In the genomic region with DNA sequence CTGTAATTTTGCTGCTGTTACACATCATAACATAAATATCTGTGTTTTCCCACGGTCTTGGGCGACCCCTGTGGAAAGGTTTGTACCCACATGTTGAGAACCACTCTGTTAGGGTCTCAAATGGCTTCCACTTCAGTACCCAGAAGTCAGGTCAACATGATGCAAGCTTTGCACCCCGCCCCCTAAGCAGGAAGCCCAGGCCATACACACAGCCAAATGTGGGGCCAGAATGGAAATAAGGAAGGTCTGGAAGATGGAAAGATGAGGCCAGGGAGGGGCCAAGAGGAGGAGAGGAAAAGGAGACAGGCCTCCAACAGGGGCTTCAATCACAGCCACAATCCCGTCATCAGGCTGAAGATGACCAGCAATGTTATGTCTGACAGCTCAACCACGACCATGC, we compare ENCODE assay signal across 9 mouse cellular contexts. TPM values are rescaled to one million over a fixed set of nuclear protein-coding genes. Genes with fewer than 3 reads are reported as not detected.
A peak's percentile ranks its signal among the peaks of the same experiment; 100 is the strongest.
DNase-seq lines count a peak whose midpoint lies in the region; ATAC-seq and TF ChIP-seq lines count a peak whose summit lies in the region.
"Had no signal": no experiment of that assay in that cellular context is flagged by ENCODE, and none has a peak within 500 bp of the region (broad histone marks: within the 10 kb centered on the region; RNA-seq: fewer than 3 reads in every experiment).

No protein-coding gene starts in this region.

- no peaks in the 10 kb centered on the region for H3K36me3 ChIP-seq in forebrain, embryonic 11.5 days (ENCODE audit: control insufficient read depth, insufficient read depth, low read length)
- H3K36me3 ChIP-seq in intestine, postnatal 0 days (ENCODE audit: control insufficient read depth, insufficient read depth), result no peaks in the 10 kb centered on the region
- no peaks in the 10 kb centered on the region for H3K36me3 ChIP-seq in neural tube, embryonic 14.5 days (ENCODE audit: control insufficient read depth, insufficient read depth, low read length)

- peak overlapping the region; percentile 60; the same call in 1 of the 2 replicates for H3K4me2 ChIP-seq in forebrain, embryonic 11.5 days (ENCODE audit: low read depth, low read length, severe bottlenecking)
- peak overlapping the region; percentile 67; the same call in 1 of the 2 replicates for H3K4me2 ChIP-seq in intestine, postnatal 0 days (replicated peaks; ENCODE audit: low read depth)
- H3K4me2 ChIP-seq in neural tube, embryonic 14.5 days (ENCODE audit: low read depth, low read length), result peak overlapping the region; percentile 42; the same call in 1 of the 2 replicates

- WGBS in forebrain, embryonic 11.5 days, result 42% methylated on average over 5 of the region's 5 CpGs
- WGBS in intestine, postnatal 0 days, result 38% methylated on average over 5 of the region's 5 CpGs
- WGBS in neural tube, embryonic 14.5 days, result 40% methylated on average over 5 of the region's 5 CpGs

- ATAC-seq in forebrain, embryonic 11.5 days (replicated peaks; ENCODE audit: low FRiP score), result peak; percentile 2; the same call in 1 of the 2 replicates
- ATAC-seq in intestine, postnatal 0 days, result no peak
- 0 out of 2 replicates have a peak, but pooled peaks have one; percentile 2 for ATAC-seq in neural tube, embryonic 14.5 days (ENCODE audit: low read depth)

- H3K27ac ChIP-seq in forebrain, embryonic 11.5 days (ENCODE audit: low read depth, low read length), result peak overlapping the region; percentile 99
- peak overlapping the region; percentile 83 for H3K27ac ChIP-seq in intestine, postnatal 0 days (ENCODE audit: low read depth, low read length)
- peak overlapping the region; percentile 96 for H3K27ac ChIP-seq in neural tube, embryonic 14.5 days (ENCODE audit: low read depth, low read length)

- H3K9ac ChIP-seq in forebrain, embryonic 11.5 days (ENCODE audit: low read length), result peak overlapping the region; percentile 3; the same call in 1 of the 2 replicates
- H3K9ac ChIP-seq in intestine, postnatal 0 days (ENCODE audit: low read depth, low read length), result no peak overlapping the region; the same call in 1 of the 2 replicates
- H3K9ac ChIP-seq in neural tube, embryonic 14.5 days (replicated peaks; ENCODE audit: low read depth, low read length), result no peak overlapping the region; the same call in 1 of the 2 replicates

- H3K27me3 ChIP-seq in forebrain, embryonic 11.5 days (ENCODE audit: control insufficient read depth, insufficient read depth, low read length), result no peaks in the 10 kb centered on the region
- H3K27me3 ChIP-seq in intestine, postnatal 0 days (replicated peaks; ENCODE audit: control insufficient read depth, insufficient read depth, low read length), result no peaks in the 10 kb centered on the region
- no peaks in the 10 kb centered on the region for H3K27me3 ChIP-seq in neural tube, embryonic 14.5 days (ENCODE audit: control insufficient read depth, insufficient read depth, low read length)

- peak; percentile 33; the same call in 1 of the 2 replicates for TF ChIP-seq CTCF in intestine, postnatal 0 days (IDR thresholded peaks at IDR 0.05; ENCODE audit: low read depth)

- H3K4me3 ChIP-seq in forebrain, embryonic 11.5 days (ENCODE audit: low read depth, low read length), result no peak overlapping the region
- no peak overlapping the region for H3K4me3 ChIP-seq in intestine, postnatal 0 days (ENCODE audit: low read depth, low read length)
- no peak overlapping the region for H3K4me3 ChIP-seq in neural tube, embryonic 14.5 days (ENCODE audit: low read depth, low read length)
- H3K4me3 ChIP-seq: erythroblast, embryonic 14.5 days had no signal

- peaks cover 36% of the 10 kb centered on the region for H3K4me1 ChIP-seq in forebrain, embryonic 11.5 days (replicated peaks; ENCODE audit: control insufficient read depth, insufficient read depth, low read length)
- H3K4me1 ChIP-seq in intestine, postnatal 0 days (replicated peaks; ENCODE audit: control insufficient read depth, insufficient read depth, low read length), result peaks cover 18% of the 10 kb centered on the region; the same call in 1 of the 2 replicates
- H3K4me1 ChIP-seq in neural tube, embryonic 14.5 days (ENCODE audit: control insufficient read depth, insufficient read depth, low read length), result peaks cover 62% of the 10 kb centered on the region

- peak; percentile 48 for DNase-seq in kidney, postnatal 10 days
- DNase-seq in kidney, adult 11 months, result no peak
- DNase-seq in forebrain, embryonic 11.5 days (ENCODE audit: low spot score), result no peak
- no peak for DNase-seq in spleen, postnatal 36 days (ENCODE audit: low spot score in 2 of 2)
- DNase-seq in gastrocnemius, postnatal 14 days, result no peak
- no peak for DNase-seq in spleen, postnatal 14 days (ENCODE audit: low spot score in 2 of 2)

- H3K9me3 ChIP-seq in forebrain, embryonic 11.5 days (ENCODE audit: control insufficient read depth, low read length), result no peaks in the 10 kb centered on the region
- no peaks in the 10 kb centered on the region for H3K9me3 ChIP-seq in intestine, postnatal 0 days (ENCODE audit: control insufficient read depth)
- no peaks in the 10 kb centered on the region for H3K9me3 ChIP-seq in neural tube, embryonic 14.5 days (ENCODE audit: control insufficient read depth, low read length)

- intact Hi-C loops in gastrocnemius, postnatal 14 days (cut with DNase I; ENCODE audit: low total_unique reads), result no loop called here

RNA-seq across cellular contexts. Expression of a gene that starts 37.1 kb away (rescaled TPM):
- polyA plus RNA-seq in forebrain, embryonic 11.5 days (2014; fragmentation: Nextera tagmentation; extraction: Ambion mirVana), result 27.3 and 29.5 TPM in 2 replicates
- polyA plus RNA-seq in intestine, postnatal 0 days (2015; fragmentation: Nextera tagmentation; extraction: Ambion mirVana), result 7.1 and 7.6 TPM in 2 replicates
- polyA plus RNA-seq in neural tube, embryonic 14.5 days (2014; fragmentation: Nextera tagmentation; extraction: Ambion mirVana), result 29.1 and 32.8 TPM in 2 replicates
- 10 to 100 TPM; 85.9 to 97.7 TPM for total RNA-seq in gastrocnemius, postnatal 14 days (2021)
